Mouse (Mus musculus) retina, postnatal 1 day (tissue): ENCODE measurements around the gene Ptprn.
A peak's percentile ranks its signal among the peaks of the same experiment; 100 is the strongest.
"Not testable (repeated sequence)": the region's sequence is repeated elsewhere in the genome, so short reads cannot be mapped to it uniquely, and the experiment has no call there.

Experiments used
- DNase-seq: peaks from one replicate; pipeline ENCODE4 v3.0.0-alpha.2; 2012

Ptprn gene

GRCm38 (mm10) chr1:75252308-75252707, 12.0 kb downstream of the Ptprn start:
- no peak for DNase-seq

GRCm38 (mm10) chr1:75251112-75251970, 13.0 kb downstream of the Ptprn start:
- peak; percentile 85 for DNase-seq

- DNase-seq = peak; percentile 44
Measured at GRCm38 (mm10) chr1:75250498-75250897, 13.8 kb downstream of the Ptprn start.

- no peak for DNase-seq
Measured at GRCm38 (mm10) chr1:75248041-75248772, 16.1 kb downstream of the Ptprn start.

GRCm38 (mm10) chr1:75247071-75247930, 17.0 kb downstream of the Ptprn start:
- no peak for DNase-seq

GRCm38 (mm10) chr1:75244836-75245235, 19.5 kb downstream of the Ptprn start:
- DNase-seq = peak; percentile 82

GRCm38 (mm10) chr1:75244175-75244826, 20.0 kb downstream of the Ptprn start:
- DNase-seq = no peak

- DNase-seq = no peak
Measured at GRCm38 (mm10) chr1:75243411-75243810, 20.9 kb downstream of the Ptprn start.

GRCm38 (mm10) chr1:75239591-75239990, 24.7 kb downstream of the Ptprn start:
- no peak for DNase-seq

- DNase-seq = peak; percentile 87
Measured at GRCm38 (mm10) chr1:75236117-75237050, 27.9 kb downstream of the Ptprn start, which contains the start of gene Dnajb2. Gene Dnajb2 (plus strand): TSS chr1:75236406.

- peak; percentile 87 for DNase-seq
Measured at GRCm38 (mm10) chr1:75234606-75235005, 29.7 kb downstream of the Ptprn start.

- not testable (repeated sequence) for DNase-seq
Measured at GRCm38 (mm10) chr1:75232489-75232888, 31.8 kb downstream of the Ptprn start.

GRCm38 (mm10) chr1:75231664-75232152, 32.6 kb downstream of the Ptprn start, which contains the start of gene A630095N17Rik:
Gene A630095N17Rik (minus strand): TSS chr1:75232102.
- no peak for DNase-seq

GRCm38 (mm10) chr1:75231224-75231623, 33.1 kb downstream of the Ptprn start:
- DNase-seq = no peak

- no peak for DNase-seq
Measured at GRCm38 (mm10) chr1:75230335-75230994, 33.8 kb downstream of the Ptprn start.

- no peak for DNase-seq
Measured at GRCm38 (mm10) chr1:75229158-75229557, 35.1 kb downstream of the Ptprn start.

GRCm38 (mm10) chr1:75227653-75228052, 36.6 kb downstream of the Ptprn start:
- no peak for DNase-seq

GRCm38 (mm10) chr1:75226138-75226537, 38.2 kb downstream of the Ptprn start:
- DNase-seq = no peak

- DNase-seq = no peak
Measured at GRCm38 (mm10) chr1:75225473-75225872, 38.8 kb downstream of the Ptprn start.

GRCm38 (mm10) chr1:75223532-75223931, 40.8 kb downstream of the Ptprn start:
- no peak for DNase-seq
